In the genomic region with DNA sequence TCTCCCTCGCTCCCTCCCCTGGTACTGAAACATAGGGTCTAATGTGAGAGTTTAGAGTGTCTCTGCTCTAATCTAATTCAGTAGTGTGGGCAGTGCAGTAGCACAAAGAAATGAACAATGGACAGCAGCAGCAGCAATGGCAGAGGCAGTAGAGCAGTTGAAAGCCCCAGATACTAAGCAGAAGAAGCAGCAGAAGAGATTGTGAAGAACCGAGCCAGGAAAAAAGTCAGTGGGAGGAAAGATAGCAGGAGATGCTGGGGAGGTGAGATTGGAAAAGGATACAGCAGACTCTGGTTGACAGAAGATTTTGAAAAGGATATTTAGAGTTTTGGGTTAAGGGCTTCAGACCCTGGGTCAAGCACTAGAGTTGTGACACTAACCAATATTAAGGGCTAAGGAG, we compare ENCODE assay signal across 22 mouse cellular contexts. TPM values are rescaled to one million over a fixed set of nuclear protein-coding genes. Genes with fewer than 3 reads are reported as not detected.
"Had no signal": no experiment of that assay in that cellular context is flagged by ENCODE, and none has a peak within 500 bp of the region (broad histone marks: within the 10 kb centered on the region; RNA-seq: fewer than 3 reads in every experiment).

No protein-coding gene starts in this region.

- H3K36me3 ChIP-seq: neural tube, embryonic 12.5 days; neural tube, embryonic 13.5 days; neural tube, embryonic 15.5 days; stomach, embryonic 15.5 days had no signal

- DNase-seq: retina, postnatal 1 day; right cerebral cortex, adult 18-20 months; right cerebral cortex, postnatal 14 days; right cerebral cortex, postnatal 25 days; right cerebral cortex, postnatal 4 days; spleen, adult 18-20 months; thymus, adult 18-20 months; thymus, adult 2 months; thymus, postnatal 14 days; thymus, postnatal 25 days; thymus, postnatal 36 days; thymus, postnatal 4 days had no signal

- H3K27ac ChIP-seq: neural tube, embryonic 12.5 days; neural tube, embryonic 13.5 days; neural tube, embryonic 15.5 days; stomach, embryonic 15.5 days; stomach, postnatal 0 days had no signal

- H3K4me3 ChIP-seq: neural tube, embryonic 12.5 days; neural tube, embryonic 13.5 days; neural tube, embryonic 15.5 days; stomach, embryonic 15.5 days had no signal

- H3K27me3 ChIP-seq: neural tube, embryonic 12.5 days; neural tube, embryonic 13.5 days; neural tube, embryonic 15.5 days; stomach, embryonic 15.5 days had no signal

- H3K4me1 ChIP-seq: neural tube, embryonic 12.5 days; neural tube, embryonic 13.5 days; neural tube, embryonic 15.5 days; stomach, embryonic 15.5 days had no signal

RNA-seq across cellular contexts. Expression of gene Ces1g, which starts 21.6 kb away (rescaled TPM):
- polyA plus RNA-seq: neural tube, embryonic 11.5 days; neural tube, embryonic 12.5 days; neural tube, embryonic 13.5 days; neural tube, embryonic 14.5 days; neural tube, embryonic 15.5 days; spleen, adult 2 months; stomach, embryonic 14.5 days; thymus, postnatal 0 days had no signal

RNA-seq across cellular contexts. Expression of gene Ces1f, which starts 36.0 kb away (rescaled TPM):
- polyA plus RNA-seq: neural tube, embryonic 11.5 days; neural tube, embryonic 12.5 days; neural tube, embryonic 13.5 days; neural tube, embryonic 14.5 days; neural tube, embryonic 15.5 days; stomach, embryonic 14.5 days had no signal
